Mouse (Mus musculus) right cerebral cortex, postnatal 36 days (tissue): ENCODE results near the gene Rasgrf1.

Source experiments
- DNase-seq, 2 experiments: peaks; one replicate each; pipeline ENCODE4 v3.0.0; 2022; ENCODE audit warnings: low spot score in 2 of 2, mixed read lengths in 1 of 2

Rasgrf1 gene

DNA sequence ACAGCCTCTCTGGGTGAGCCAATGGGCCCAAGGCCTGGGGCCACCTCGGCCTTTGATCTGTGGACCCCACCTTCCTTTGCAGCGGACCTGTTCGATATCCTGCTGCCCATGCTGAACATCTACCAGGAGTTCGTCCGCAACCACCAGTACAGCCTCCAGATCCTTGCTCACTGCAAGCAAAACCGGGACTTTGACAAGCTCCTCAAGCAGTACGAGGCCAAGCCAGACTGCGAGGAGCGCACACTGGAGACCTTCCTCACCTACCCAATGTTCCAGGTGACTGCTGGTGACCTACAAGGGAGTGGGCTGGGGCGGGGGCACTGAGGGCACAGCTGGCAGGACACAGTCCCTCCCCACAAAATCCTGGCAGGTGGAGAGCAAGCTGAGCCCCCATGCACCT, 60.6 kb downstream of the Rasgrf1 start:
- DNase-seq, result no peak

GRCm38 (mm10) chr9:89970886-89971486, 61.3 kb downstream of the Rasgrf1 start:
- DNase-seq, result no peak

DNA sequence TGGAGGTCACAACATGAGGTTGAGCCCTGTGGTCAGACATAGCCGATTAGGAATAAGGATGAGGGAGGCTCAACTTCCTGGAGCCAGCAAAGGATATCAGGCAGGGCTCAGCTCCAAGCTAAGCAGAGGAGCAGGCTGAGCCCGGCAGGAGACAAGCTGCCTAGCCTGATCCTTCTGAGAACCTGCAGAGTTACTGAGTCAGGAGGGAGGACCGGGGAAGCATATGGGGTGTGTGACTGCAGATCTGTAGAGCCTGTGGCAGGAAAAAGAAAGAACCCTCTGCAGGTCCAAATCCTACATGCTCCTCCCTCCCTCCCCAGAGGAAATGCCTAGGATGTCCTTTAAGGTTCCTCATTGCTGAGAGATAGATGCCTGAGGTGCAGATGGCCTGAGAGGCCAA, 62.6 kb downstream of the Rasgrf1 start:
- no peak for DNase-seq

DNA sequence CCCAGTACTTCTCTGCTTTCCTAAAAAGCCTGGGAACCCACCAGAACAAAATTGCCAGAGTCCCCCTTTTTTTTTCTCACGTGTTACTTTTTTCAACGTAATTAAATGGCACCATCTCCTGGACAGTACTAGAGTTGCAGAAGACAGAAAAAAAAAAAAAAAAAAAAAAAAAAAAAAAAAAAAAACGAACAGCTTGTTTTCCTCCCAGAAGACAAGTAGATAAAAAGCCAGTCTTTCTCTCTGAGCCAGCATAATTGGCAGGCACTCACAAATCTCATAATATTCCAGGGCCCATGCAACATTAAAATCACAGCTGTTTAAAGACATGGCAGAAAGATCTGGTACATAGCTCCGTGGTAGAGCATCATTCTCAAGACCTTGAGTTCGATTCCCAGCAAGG, 64.1 kb downstream of the Rasgrf1 start:
- DNase-seq, result no peak

GRCm38 (mm10) chr9:89974463-89974931, 64.8 kb downstream of the Rasgrf1 start:
- no peak for DNase-seq

- DNase-seq, result no peak
Measured at GRCm38 (mm10) chr9:89976366-89976940, 66.7 kb downstream of the Rasgrf1 start.

GRCm38 (mm10) chr9:89979248-89979647, 69.5 kb downstream of the Rasgrf1 start:
- no peak for DNase-seq

DNA sequence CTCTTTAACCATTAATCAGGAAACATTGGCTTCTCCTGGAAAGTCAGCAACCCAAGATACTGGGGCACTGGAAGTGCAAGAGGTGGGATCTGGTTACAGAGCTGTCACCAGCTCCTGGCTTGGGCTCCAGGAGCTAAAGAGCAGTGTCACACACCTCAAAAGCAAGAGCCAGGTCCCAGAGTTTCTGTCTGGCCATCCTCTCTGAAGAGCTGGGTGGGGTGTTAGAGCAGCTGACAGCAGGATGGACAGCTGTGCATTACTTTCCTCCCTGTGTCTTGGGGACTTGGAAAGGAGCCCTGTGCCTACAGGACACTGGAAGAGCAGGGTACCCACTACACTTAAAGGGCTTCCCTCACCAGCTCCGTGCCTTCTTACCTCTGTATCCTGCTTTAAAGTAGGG, 72.5 kb downstream of the Rasgrf1 start:
- DNase-seq, result no peak

DNA sequence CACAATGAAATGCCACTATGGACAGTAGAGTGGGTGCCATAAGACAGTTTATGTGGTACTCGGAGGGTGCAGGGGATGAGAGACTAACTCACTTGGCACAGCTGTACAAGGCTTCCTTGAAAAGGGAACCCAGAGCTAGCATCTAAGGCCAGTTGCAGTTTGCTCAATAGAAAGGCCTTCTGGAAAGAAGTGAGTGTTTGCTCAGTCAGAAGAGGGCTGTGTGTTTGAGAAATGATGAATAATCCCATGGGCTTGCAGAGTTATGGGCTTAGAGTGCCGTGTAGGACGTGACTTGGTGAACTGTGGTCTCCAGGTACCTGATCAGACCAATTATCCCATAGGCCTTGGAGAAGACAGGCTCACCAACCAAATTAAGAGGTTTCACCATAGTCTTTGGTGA, 78.3 kb downstream of the Rasgrf1 start:
- no peak for DNase-seq

- no peak for DNase-seq
Measured at GRCm38 (mm10) chr9:89988811-89989528, 79.3 kb downstream of the Rasgrf1 start.

DNA sequence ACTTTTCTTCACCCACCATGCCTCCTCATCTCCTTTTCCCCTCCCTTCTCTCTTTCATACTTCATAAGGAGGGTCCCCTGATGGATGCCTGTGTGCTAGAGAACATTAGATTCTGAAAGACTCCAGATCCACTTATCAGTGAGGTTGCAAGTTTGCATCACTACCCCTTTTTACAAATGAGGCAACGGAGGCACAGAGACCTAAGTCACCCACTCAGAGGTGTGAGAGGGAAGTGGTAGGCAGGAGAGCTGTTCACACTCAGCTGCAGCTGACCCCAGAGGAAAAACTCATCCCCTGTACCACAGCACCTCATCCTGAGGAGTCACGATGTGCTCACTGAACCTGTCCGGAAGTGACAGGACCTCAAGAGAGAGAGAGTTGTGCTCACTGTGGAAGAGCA, 96.7 kb downstream of the Rasgrf1 start:
- no peak for DNase-seq

- no peak for DNase-seq
Measured at GRCm38 (mm10) chr9:90007094-90007493, 97.4 kb downstream of the Rasgrf1 start.

DNA sequence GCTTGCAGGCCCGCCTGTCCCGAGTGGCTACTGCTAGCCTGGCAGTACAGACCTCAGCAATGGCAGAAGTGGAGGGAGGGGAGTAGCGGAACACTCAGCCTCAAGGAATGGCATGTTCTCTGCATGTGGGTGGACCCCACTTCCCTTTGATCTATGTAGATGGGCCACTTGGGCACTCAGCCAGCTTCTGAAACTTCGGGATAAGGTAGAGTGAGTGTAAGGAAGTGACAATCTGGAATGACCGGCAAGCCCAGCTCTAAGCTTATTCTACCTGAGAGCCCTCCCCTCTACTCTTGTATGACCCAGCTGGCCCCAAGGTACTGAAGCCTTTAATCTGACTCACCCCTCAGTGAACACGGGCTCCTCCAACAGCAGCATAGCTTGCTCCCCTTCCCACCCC, 98.4 kb downstream of the Rasgrf1 start:
- DNase-seq, result no peak

DNA sequence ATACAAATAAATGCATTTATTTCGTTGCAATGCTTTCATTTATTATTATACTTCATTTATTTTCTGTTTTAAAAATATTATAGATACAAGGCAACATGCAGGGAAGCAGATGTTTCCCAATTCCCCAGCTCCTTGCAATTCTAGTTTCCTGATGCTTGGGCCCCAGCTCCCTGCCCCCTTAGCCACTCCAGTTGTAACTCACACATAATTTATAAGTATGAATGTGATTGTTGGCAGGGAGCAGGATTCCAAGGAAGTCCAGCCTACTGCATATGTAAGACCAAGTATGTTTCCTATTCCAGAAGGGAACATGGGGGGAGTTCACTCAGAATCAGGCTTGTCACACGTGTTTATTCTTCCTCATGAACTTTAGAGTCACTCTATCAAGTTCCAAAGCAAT, 102.1 kb downstream of the Rasgrf1 start:
- DNase-seq, result no peak

DNA sequence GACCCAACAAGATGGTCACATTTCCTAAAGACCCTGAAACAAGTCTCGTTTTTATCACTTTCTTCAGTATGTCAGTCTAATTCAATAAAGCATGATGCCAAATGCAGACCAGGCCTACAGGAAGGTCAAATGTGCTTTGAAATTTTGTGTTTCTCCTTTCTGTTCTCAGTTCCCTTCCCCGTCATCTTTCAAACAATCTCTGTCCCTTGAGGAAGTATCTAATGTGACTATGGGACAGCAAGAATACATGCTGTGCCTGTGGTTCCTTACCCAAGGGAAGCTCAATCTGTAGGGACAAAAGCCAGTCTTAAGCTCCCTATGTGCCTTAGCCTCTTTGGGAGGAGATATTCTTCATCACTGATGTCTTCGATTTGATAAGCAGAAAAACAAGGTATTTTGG, 104.9 kb downstream of the Rasgrf1 start:
- no peak for DNase-seq

DNA sequence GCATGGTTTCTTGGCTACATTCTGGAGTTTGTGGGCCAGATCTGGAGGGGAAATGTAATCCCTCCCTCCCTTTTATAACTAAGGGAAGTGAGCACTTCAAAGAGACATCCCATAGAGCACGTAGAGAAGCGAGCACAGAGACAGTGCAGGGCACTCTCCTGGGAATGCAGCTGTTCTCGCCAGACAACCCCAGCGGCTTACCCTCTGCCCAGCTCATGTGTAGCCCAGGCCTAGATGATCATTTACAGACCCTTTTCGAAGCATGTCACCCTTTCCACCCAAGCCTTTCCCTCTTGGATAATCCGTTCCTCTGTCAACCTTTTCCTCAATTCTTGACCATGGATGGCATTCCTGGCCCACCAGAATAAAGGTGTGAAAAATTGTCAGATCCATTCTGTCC, 106.5 kb downstream of the Rasgrf1 start:
- DNase-seq, result no peak

DNA sequence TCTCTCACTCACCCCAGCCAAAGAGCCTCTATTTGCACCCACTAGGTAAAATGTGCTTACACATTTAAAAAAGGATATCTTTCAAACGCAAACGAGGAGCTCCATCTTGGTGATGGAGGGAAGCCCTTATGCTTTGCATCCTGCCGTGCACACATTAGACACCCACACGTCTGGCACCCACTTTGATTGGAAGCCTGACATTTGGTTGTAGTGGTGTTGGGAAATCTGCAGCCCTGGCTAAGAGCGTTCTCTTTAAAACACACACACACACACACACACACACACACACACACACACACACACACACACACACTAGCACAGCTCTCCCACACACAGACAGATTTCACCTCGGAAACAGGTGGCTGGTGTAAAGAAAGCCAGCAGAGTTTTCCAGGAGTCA, 111.2 kb downstream of the Rasgrf1 start:
- peak; percentile 56 to 58 for DNase-seq

GRCm38 (mm10) chr9:90021442-90021841, 111.7 kb downstream of the Rasgrf1 start:
- no peak for DNase-seq

DNA sequence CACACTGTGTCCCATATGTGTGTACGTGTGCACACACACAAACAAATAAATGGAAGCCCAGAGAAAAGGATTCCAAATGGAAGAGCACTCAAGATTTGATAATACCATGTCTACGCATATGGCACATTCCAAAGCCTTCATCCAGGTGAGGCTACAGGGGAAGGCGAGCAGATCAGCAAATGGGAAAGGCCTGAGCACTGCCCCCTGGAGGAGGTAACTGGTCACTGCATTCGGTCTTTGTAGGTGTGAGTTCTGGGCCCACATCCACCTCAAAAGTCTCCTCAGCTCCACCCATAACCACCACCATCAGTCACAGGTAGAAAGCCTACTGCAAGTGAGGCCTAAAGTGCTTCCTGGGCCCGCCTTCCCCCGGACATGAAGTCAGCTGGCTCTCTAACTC, 118.0 kb downstream of the Rasgrf1 start:
- DNase-seq, result no peak

DNA sequence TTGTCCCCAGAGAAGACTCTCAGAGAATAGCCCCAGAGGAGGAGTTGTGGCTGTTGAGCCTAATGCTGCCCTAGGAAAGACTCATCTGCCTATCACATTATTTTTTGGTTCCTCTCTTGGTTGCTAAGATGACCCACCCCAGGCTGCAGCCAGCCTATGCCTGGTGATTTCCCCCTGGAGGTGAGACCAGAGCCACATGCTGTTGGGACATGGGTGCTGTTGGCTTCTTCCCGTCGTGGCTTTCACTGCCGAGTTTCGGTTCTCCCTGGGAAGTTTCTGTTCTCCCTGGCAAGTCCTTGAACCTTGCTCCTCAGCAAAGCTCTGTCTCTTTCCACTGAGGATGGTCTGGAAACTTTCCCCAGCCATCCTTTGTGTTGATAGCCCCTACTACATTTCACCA, 124.2 kb downstream of the Rasgrf1 start:
- DNase-seq, result no peak

- DNase-seq, result no peak
Measured at GRCm38 (mm10) chr9:90035168-90035567, 125.5 kb downstream of the Rasgrf1 start.

DNA sequence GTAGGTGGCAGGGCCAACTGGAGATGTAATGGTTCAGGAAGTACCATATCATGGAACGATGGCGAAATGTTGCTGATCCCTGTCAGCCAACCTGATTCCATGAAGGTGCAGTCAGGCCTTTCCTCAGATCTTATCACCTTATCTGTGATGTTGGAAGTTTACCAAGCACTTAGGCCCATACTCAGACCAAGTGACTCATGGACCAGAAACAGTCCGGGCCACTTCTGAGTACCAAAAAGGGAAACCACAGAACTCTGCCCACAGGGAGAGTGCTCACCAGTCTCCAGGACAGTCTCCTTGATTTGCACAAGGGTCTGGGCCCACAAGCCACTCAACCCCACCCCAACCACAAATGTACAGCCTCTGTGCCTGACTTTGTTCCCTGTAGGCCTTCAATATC, 126.1 kb downstream of the Rasgrf1 start:
- DNase-seq, result no peak

- no peak for DNase-seq
Measured at GRCm38 (mm10) chr9:90036313-90036712, 126.6 kb downstream of the Rasgrf1 start.
